Mouse (Mus musculus) embryo, embryonic 11.5 days (tissue): ENCODE data around the gene Ythdc1.
A peak's percentile ranks its signal among the peaks of the same experiment; 100 is the strongest.
"Not testable (repeated sequence)": the region's sequence is repeated elsewhere in the genome, so short reads cannot be mapped to it uniquely, and the experiment has no call there.

ENCODE experiments used
- DNase-seq: peaks from one replicate; pipeline ENCODE4 v3.0.0-alpha.2; 2012; ENCODE audit warnings: low read depth, low spot score

Gene Ythdc1

DNA sequence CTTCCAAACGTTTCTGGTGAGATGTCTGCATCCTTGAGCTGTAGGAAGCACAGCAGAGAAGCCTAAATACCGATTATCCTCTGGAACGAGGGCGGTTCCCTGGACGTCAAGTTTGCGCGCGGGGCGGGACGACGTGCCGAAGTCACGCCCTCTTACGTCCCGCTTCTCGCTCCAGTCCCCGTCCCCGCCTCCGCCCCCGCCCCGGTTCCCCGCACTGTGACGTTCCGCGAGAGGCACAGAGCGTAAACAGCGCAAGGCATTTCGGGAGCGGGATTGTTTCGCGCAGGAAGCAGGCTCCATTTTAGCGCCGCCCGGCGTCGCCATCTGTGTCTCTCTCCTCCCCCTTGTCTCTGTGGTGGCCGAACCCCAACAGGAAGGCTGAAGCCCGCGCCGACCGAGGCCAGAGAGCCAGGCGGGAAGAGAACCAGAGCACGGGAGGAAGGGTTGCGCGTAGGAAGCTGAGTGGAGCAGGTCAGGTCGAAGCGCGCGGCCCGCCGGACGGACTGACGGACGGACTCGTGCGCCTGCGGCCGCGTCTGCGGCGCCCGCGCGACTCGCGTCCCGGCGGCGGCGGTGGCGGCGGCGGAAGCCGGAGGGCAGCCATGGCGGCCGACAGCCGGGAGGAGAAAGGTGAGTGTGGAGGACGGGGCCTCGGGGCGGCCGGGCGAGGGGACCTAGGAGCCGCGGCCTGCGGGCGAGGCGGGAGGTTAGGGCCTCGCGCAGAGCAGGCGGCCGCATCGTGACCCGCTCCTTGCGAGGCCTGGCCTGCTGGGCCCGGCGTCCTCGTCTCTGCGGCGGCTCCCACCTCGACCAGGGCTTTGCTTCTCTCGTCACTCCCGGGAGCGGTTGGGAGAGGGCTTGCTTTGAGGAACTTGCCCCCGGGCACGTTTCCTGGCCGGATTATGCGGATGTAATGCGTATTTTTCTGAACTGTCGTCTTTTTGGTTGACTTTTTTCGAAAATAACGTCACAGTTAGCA lies at the start of gene Ythdc1:
Gene Ythdc1, plus strand, starts transcription at position 260 of the 979 bp plus-strand sequence.
- peak; percentile 93 for DNase-seq

DNA sequence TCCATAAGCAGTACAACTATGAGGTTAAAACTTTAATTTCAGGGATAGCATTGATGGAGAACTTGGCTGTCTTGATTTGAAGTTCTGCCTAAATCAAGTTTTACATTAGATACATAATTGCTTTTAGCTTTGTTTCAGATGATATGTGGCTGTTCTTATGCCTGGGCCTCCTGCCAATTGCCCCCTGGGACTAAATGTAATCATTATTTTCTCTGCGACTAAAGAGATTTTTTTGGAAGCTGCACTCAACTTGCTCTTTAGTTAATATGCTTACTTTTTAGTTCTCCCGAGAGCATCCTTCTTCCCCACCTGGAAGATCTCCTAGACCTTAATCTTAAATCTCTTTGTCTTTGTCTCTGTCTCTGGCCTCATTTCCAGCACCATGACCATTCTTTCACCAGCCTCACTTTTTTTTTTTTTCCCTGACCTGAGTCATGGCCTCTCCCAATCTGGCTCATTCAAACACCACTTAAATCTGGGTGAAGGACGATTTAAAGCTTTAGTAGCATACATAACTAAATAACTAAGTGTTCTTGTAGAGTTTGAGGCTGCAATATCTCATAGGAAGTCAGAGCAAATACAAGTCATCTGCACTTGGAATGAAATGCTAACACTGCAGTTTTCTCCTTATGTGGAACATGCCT lies 34.9 kb upstream of the Ythdc1 start:
- no peak for DNase-seq

DNA sequence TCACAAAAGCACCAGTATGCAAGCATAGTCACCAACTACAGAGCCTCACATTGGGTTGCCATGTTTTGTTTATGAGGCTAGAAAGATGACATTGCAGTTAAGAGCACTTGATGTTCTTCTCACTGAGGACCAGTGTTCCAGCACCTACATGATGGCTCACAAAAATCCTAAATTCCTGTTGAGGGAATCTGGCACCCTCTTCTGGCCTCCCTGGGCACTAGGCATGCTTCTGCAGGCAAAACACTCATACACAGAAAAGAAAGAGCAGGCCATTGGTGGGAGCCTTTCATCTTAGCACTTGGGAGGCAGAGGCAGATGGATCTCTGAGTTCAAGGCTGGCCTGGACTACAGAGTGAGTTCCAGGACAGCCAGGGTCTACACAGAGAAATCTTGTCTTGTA lies 33.0 kb upstream of the Ythdc1 start:
- DNase-seq: no peak

DNA sequence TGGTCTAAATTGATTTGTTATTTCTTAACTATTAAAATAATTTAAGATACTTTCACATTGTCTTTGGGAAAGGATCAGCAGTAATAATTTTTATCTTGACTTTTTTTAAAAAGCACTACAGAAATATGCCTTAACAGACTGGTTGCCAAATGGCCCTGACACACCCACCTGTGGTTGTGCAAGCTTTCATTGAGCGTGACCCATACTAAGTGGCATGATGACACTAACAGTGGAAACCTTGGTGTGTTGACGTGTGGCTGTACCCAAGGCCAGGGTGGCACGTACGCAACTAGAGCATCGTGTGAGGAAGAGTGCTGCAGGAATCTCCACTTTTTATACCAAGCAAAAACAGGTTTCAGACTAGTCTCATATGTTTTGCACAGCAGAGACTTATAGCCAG lies 27.1 kb upstream of the Ythdc1 start:
- DNase-seq: no peak

DNA sequence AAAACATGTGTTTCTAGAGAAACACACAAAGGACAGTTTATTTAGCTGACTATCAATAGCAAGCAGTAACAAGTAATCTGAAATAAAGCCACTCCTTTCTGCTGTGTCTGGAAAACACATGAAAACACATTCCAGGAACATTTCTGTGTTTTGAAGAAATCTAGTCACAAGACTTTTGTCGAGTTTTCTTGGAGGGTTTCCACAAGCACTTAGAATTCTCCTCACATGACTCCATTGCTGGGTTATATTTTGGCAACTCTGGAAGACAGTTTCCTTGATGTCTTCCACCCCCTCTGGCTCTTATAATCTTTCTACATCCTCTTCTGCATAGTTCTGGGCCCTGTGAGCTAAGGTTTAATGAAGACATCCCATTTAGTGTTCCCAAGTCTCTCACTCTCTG lies 25.6 kb upstream of the Ythdc1 start:
- DNase-seq: no peak

DNA sequence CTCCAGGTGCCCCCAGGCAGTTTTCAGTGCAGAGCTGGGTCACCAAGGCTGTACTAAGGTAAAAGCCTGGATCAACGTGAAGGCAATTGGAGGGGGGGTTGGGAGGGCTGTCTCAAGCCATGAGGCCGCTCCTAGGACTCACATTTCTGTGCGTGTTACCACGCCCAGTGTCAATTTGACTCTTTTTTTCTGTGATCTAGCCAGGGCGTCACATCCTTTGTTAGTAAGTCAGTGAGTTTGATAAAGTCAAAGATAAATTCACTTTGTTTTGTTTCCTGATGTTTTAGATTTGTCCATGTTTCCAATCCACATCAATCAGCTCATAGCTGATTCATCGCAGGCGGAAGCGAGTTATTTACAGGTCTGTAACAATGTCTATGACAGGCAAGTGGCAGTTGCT lies 21.0 kb upstream of the Ythdc1 start:
- DNase-seq: no peak

DNA sequence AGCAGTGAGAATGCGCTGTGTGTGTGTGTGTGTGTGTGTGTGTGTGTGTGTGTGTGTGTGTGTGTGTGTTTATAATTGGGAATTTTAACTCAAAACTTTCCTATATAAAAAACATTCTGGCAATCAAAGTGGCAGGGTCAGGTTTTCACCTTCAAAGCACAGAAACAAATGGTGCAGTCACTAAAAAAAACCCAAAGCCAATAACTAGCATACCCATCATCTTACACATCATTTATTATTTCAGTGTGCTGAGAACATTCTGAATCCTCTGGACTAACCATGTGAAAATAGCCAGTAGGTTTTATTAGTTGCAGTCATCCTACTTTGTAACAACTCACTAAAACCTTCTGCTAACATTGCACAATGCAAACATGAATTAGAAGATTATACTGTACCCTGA lies 19.8 kb upstream of the Ythdc1 start:
- DNase-seq: no peak

DNA sequence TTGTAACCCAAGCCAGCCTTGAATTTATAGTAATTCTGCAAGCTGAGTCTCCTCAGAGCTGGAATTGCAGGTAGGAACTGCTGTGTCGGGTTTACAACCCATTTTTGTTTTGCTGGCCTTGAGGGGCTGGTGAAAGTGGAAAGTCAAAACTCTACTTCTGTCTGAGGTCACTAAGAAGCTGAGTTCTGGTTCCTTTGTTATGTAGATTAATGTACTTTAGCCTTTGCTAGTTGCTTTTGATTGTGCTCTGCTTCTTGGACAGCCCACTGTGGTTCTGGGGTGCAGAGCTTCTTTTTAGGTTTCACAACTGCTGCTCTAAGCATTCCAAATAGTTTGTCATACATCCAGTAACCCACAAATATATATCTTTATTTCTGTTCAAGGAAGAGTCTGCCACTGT lies 17.2 kb upstream of the Ythdc1 start:
- DNase-seq: no peak

DNA sequence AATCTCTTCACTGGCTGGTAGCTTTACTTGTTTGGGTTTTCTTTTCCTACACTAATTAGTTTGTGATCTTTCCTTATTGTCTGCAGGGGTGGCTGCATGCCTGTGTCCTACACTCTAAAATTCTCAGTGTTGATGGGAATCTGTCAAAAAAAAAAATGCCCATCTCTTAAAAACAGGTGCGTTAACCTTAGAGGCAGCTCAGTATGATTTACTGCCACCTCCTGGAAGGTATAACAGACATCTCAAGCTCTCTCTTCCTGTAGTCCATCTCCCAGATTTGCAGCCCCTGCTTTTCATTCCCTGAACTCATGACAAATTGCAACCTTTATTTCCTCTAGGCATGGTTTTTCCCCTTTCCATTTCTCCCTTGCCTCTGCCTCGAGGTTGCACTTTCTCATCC lies 14.1 kb upstream of the Ythdc1 start:
- DNase-seq: no peak

DNA sequence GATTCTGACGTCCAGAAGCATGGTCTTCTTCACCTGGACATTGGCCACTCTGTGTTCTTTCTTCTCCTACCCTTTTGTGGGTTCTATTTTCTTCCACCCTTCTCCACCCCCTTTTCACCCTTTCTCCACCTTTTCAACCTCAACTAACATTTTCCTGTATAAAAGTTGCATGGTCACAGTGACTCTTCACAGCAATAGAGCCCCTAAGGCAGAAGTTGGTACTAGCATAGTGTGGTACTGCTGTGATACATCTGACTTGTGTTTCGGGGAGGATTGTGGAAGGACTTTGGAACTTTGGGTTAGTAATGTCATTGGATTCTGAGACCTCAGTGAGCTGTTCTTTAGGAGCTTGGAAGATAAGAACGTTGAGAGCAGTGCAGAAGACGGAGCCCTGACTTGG lies 11.8 kb upstream of the Ythdc1 start:
- DNase-seq: no peak

DNA sequence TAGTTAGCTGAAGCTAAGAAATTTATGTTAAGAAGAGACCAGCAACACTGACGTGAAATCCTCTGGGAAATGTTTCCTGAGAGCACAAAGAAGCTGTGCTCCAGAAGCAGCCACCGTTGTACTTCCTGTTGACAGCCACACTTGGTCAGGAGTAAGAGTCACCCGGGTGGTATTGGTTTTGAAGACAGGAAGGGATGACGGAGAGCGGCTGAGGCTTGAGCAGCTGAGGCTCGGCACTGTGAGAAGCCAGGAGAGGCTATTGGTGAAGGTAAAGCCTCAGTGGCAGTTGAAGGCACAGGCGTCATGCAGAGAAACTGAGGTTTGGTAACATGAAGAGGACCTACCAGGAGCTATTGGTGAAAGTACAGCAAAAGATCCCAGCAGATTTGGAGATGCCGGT lies 11.2 kb upstream of the Ythdc1 start:
- DNase-seq: no peak

DNA sequence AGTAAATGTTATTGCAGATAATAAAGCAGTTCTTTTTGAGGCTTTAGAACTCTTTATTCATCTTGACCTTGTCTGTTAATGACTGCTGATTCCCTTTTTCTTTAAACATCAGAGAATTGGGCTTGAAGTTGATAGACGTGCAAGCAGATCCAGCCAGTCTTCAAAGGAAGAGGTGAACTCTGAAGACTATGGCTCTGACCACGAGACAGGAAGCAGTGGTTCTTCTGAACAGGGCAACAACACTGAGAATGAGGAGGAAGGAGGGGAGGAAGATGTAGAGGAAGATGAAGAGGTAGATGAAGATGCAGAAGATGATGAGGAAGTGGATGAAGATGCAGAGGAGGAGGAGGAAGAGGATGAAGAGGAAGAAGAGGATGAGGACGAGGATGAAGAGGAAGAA lies 12.8 kb downstream of the Ythdc1 start:
- DNase-seq: no peak

DNA sequence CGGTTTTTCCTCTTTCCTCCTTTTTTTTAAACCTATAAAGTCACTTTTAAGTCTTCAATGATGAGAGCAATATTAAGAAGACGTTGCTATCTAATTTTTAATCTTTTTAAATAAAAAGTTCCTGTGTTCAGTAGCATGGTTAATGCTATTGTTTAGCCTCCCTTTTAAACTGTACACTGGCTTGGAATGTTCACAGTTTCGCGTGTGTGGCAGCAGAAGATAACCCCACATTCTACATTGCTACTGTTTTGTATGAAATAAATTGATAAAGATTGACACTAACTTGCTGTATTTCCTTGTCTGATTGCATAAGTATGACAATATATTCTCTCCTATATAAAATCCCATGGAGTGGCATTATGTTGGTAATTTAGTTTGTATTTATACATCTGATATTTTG lies 32.4 kb downstream of the Ythdc1 start:
- DNase-seq: not testable (repeated sequence)

DNA sequence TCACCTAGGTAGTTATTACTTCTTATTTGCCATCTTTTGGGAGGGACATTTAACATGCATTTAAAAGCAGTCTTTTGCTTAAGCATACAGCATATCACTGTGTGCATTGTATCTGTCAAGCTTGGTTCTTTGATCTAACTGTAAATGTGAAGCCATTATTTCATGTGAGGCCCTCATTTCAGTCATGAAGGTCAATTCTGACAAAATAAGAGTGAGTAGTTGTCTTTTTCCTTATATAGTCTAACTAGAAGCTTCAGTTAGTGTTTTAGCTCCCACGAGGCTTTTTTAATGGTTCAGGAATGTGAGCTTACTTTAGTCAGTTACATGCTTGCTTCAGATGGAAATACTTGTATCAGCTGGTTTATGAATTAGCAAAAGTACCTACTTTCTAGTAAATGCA lies 34.1 kb downstream of the Ythdc1 start:
- no peak for DNase-seq

DNA sequence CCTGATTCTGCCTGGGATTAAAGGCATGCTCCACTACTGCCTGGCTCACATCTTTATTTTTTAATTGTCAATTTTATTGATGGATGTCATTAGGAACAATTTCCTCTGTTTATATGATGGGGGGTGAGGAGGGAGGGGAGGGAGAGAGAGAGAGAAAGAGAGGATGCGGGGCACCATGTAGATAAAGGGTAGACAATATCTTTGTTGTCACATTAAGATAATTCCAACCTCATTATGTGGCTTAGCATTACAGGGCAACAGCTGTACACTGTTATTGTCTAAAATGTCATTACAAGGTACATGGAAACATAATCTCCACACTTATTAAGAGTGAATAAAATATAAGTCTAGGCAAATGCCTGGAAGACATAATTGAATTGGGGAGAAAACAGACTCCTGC lies 35.5 kb downstream of the Ythdc1 start:
- DNase-seq: no peak

DNA sequence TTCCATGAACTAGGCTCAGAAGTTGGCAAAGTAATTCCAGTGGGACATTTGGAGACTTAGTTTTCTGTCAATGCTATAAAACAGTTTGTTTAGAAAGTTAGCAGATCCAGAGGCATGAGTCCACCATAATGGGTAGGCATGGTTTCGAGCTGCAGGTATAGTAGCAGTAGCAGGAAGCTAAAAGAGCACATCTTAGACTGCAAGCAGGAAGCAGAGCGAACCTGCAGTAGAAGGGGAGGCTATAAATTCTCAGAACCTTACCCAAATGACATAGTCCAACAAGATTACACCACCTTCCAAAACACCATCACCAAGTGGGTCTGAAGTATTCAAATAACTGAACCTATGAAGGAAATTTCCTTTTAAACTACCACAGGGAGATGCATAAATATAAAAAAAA lies 36.2 kb downstream of the Ythdc1 start:
- DNase-seq: no peak

DNA sequence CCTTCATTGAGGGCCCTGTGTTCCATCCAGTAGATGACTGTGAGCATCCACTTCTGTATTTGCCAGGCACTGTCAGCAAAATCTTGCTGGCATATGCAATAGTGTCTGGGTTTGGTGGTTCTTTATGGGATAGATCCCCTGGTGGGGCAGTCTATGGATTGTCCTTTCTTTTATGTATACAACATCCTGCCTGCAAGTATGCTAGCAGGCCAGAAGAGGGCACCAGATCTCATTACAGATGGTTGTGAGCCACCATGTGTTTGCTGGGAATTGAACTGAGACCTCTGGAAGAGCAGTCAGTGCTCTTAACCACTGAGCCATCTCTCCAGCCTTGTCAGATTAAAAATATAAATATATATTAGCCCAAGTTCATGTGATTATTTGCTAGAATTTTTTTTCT lies 37.2 kb downstream of the Ythdc1 start:
- DNase-seq: not testable (repeated sequence)

DNA sequence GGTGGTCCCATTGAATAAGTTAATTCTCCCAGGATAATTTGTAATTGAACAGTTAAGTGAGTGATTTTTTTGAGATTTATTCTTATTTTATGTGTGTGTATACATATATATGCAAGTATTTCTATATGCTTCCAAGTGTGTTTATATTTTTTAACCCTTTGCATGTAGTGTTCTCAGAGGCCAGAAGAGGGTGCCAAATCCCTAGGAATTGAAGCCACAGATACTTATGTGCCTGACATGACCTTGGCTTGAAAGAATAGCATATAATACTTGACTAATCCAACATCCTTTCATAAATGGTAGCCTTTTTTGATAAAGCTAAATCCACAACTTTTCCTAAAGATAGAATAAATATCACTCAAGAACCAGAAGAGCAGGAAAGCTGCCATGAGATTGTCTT lies 46.1 kb downstream of the Ythdc1 start:
- DNase-seq: peak; percentile 8

DNA sequence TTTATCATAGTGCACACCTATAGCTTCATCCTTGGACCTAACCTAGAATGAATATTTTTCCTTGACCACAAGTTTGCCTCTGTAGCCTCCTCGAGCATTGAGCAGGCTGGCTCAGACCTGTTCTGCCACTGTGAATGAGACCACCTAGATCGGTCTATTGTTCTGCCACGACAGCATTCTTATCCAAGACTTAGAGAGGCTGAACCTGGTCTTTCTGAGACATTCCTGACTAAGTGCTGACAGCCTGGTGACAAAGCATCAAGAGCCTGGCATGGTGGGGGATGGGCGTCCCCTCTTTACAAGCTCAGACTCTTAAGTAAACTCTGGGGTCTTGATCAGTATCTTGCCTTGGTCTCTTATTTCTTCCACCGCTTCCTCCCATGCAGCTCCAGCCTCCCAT lies 47.6 kb downstream of the Ythdc1 start:
- no peak for DNase-seq

DNA sequence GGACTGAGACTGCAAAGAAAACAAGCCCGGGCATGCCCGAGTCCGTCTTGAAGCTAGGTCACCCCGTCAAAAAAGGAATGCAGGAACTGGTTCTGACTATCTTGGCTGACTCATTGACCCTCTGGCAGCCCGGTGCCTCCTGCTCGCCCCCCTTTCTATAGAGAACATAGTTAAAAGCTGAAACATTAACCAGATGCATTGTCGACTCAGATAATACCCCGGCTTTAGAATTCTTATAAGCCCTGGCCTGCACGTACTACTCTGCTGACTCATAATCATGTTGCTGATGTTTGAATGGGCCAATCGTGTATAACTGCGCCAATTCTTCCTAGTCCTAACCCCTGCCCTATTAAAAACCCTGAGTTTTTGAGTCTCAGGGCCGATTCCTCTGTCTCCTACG lies 52.5 kb downstream of the Ythdc1 start:
- not testable (repeated sequence) for DNase-seq

DNA sequence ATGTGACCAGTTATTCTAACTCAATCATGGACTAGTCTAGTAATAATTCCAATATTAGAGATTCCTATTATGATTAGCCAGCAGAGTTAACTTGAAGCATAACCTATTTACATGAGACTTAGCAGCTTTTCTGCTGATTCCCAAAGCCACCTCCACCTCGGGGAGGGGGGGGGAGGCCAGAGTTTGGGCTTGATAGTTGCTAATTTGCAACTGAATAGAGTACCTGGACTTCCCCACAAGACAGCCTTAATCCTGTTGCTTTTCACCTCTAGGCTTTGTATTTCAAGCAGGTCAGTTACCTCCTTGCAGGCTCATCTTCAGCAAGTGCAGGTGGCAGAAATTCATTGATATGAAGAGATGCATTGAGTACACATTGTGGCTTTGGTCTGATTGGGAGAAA lies 53.7 kb downstream of the Ythdc1 start:
- DNase-seq: no peak

DNA sequence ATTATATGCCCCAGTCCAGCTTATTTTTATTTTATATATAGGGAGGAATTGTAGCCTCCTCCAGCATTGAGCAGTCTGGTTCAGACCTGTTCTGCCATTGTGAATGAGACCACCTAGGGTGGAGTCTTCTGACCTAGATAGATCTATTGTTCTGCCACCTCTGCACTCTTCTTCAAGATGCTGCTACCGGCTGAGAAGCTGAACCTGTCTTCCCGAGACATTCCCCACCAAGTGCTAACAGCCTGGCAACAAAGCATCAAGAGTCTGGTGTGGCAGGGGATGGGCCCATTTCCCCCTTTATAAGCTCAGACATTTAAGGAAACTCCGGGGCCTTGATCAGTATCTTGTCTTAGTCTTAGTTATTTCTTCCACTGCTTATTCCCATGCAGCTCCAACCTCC lies 54.3 kb downstream of the Ythdc1 start:
- DNase-seq: no peak

DNA sequence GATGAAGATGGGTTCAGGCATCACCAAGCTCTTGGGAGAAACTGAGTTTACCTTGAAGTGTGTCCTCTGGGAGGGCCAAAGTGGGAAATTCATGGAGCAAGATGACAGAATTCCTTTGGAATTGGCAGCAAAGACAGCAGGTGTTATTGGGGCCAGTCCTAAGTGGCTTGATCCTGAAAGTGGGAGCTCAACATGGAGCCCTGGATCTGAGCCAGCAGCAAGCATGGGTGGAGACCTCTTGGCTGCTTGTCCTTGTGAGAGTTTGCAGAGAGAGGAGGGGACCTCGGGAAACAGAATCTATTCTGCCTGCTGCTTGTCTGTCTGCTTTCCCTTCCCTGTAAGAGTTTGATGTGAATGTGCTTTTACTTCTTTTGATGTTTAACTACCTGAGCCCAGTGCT lies 67.9 kb downstream of the Ythdc1 start:
- DNase-seq: no peak
